Mouse (Mus musculus) forebrain, embryonic 10.5 days (tissue): Measurements from ENCODE around the gene Prr7. TPM values are rescaled to one million over a fixed set of nuclear protein-coding genes. Genes with fewer than 3 reads are reported as not detected.
A peak's percentile ranks its signal among the peaks of the same experiment; 100 is the strongest.

Experiments
- DNase-seq: peaks from one replicate; pipeline ENCODE4 v3.0.0-alpha.2; 2017; ENCODE audit warnings: low spot score; ENCODE audit errors: extremely low spot score
- H3K27ac ChIP-seq: fragments of 300-500 bp; sonication (generic); 2 replicates; pipeline ENCODE4 v1.5.1; 2016; ENCODE audit warnings: mild to moderate bottlenecking
- H3K27me3 ChIP-seq: fragments of 300-500 bp; sonication (generic); 2 replicates; pipeline ENCODE4 v1.6.1; 2016; ENCODE audit warnings: mild to moderate bottlenecking; ENCODE audit not compliant: poor library complexity, severe bottlenecking
- H3K36me3 ChIP-seq: fragments of 300-500 bp; sonication (generic); replicated peaks from 2 replicates; pipeline ENCODE4 v1.6.1; 2016; ENCODE audit warnings: mild to moderate bottlenecking, moderate library complexity
- H3K4me1 ChIP-seq: fragments of 300-500 bp; sonication (generic); 2 replicates; pipeline ENCODE4 v1.6.1; 2016
- H3K4me3 ChIP-seq: fragments of 300-500 bp; sonication (generic); 2 replicates; pipeline ENCODE4 v1.5.1; 2016; ENCODE audit warnings: mild to moderate bottlenecking, moderate library complexity
- H3K9me3 ChIP-seq: fragments of 300-500 bp; sonication (generic); 2 replicates; pipeline ENCODE4 v1.6.1; 2016; ENCODE audit warnings: mild to moderate bottlenecking, moderate library complexity
- WGBS: fragments of 180-500 bp; shearing (Covaris S2); methylation state at CpG from one replicate; pipeline ENCODE4 v1.1.7; 2016; 5-methylcytosine and 5-hydroxymethylcytosine counted together
- polyA plus RNA-seq: library from polyadenylated mRNA; unstranded; fragments of >200 nt; fragmentation: Nextera tagmentation; extraction: Ambion mirVana; gene quantifications from 2 replicates; pipeline ENCODE4 v1.2.1, GENCODE M21; 2016

The Prr7 gene
- polyA plus RNA-seq, 1 experiment from 2014 or later = 0.88 TPM

GRCm38 (mm10) chr13:55486916-55487577 lies 23.0 kb downstream of the Prr7 start:
- DNase-seq = peak; percentile 72

GRCm38 (mm10) chr13:55487578-55488498 lies 23.8 kb downstream of the Prr7 start, which contains the start of gene Dbn1:
Dbn1 (minus strand) TSS chr13:55488111.
- H3K4me3 ChIP-seq = peak within 1 kb of the TSS; percentile 98
- WGBS = under 1% methylated on average over 73 of the region's 83 CpGs
- peak within 1 kb of the TSS; percentile 100 for H3K27ac ChIP-seq
- peaks cover 7% of the 10 kb centered on the region; the same call in 1 of the 2 replicates for H3K27me3 ChIP-seq
- DNase-seq = peak; percentile 77
- no peaks in the 10 kb centered on the region for H3K9me3 ChIP-seq
- H3K4me1 ChIP-seq = peaks cover 68% of the 10 kb centered on the region
- H3K36me3 ChIP-seq = peaks cover 23% of the 10 kb centered on the region

More at GRCm38 (mm10) chr13:55486916-55487577, 23.0 kb downstream of the Prr7 start:
- H3K36me3 ChIP-seq = peaks cover 31% of the 10 kb centered on the region
- H3K4me1 ChIP-seq = peaks cover 74% of the 10 kb centered on the region
- no peaks in the 10 kb centered on the region for H3K9me3 ChIP-seq
- H3K27me3 ChIP-seq = peaks cover 3% of the 10 kb centered on the region; the same call in 1 of the 2 replicates
- peak overlapping the region; percentile 100 for H3K27ac ChIP-seq
- WGBS = 0% methylated on average over 29 of the region's 29 CpGs
- peak overlapping the region; percentile 98 for H3K4me3 ChIP-seq

- H3K9me3 ChIP-seq = no peaks in the 10 kb centered on the region
- H3K4me3 ChIP-seq = 0 out of 2 replicates have a peak overlapping the region, but pooled peaks have one; percentile 1
- WGBS = 19% methylated on average over 2 of the region's 2 CpGs
- no peak for DNase-seq
- H3K27me3 ChIP-seq = peaks cover 13% of the 10 kb centered on the region; the same call in 1 of the 2 replicates
- peaks cover 20% of the 10 kb centered on the region for H3K36me3 ChIP-seq
- peaks cover 42% of the 10 kb centered on the region for H3K4me1 ChIP-seq
- peak overlapping the region; percentile 66 for H3K27ac ChIP-seq
Measured at GRCm38 (mm10) chr13:55494257-55494656, 30.2 kb downstream of the Prr7 start.

- H3K4me1 ChIP-seq = peaks cover 42% of the 10 kb centered on the region
- no peaks in the 10 kb centered on the region for H3K9me3 ChIP-seq
- H3K4me3 ChIP-seq = peak overlapping the region; percentile 6; the same call in 1 of the 2 replicates
- WGBS = 25% methylated on average over 18 of the region's 18 CpGs
- no peak for DNase-seq
- H3K27ac ChIP-seq = peak overlapping the region; percentile 66
- H3K27me3 ChIP-seq = peaks cover 13% of the 10 kb centered on the region; the same call in 1 of the 2 replicates
- H3K36me3 ChIP-seq = peaks cover 24% of the 10 kb centered on the region
Measured at GRCm38 (mm10) chr13:55494883-55495621, 31.0 kb downstream of the Prr7 start.

GRCm38 (mm10) chr13:55495702-55496101 lies 31.6 kb downstream of the Prr7 start:
- Histone ChIP-seq H3K9me3 (no peaks in the 10 kb centered on the region), H3K4me1 (peaks cover 42% of the 10 kb centered on the region), H3K36me3 (peaks cover 31% of the 10 kb centered on the region), H3K27me3 (peaks cover 13% of the 10 kb centered on the region; the same call in 1 of the 2 replicates), H3K4me3 (no peak overlapping the region), H3K27ac (peak overlapping the region; percentile 59)
- 22% methylated on average over 4 of the region's 4 CpGs for WGBS
- peak; percentile 28 for DNase-seq

GRCm38 (mm10) chr13:55496661-55497060 lies 32.6 kb downstream of the Prr7 start:
- Histone ChIP-seq H3K27me3 (peaks cover 13% of the 10 kb centered on the region; the same call in 1 of the 2 replicates), H3K4me1 (peaks cover 37% of the 10 kb centered on the region), H3K9me3 (no peaks in the 10 kb centered on the region), H3K27ac (peak overlapping the region; percentile 59), H3K4me3 (no peak overlapping the region), H3K36me3 (peaks cover 40% of the 10 kb centered on the region)
- WGBS = 92% methylated on average over 6 of the region's 6 CpGs
- DNase-seq = no peak

- no peak overlapping the region for H3K4me3 ChIP-seq
- H3K27ac ChIP-seq = no peak overlapping the region
- 55% methylated on average over 11 of the region's 11 CpGs for WGBS
- peaks cover 36% of the 10 kb centered on the region for H3K4me1 ChIP-seq
- peaks cover 62% of the 10 kb centered on the region for H3K36me3 ChIP-seq
- DNase-seq = no peak
- peaks cover 6% of the 10 kb centered on the region; the same call in 1 of the 2 replicates for H3K27me3 ChIP-seq
- no peaks in the 10 kb centered on the region for H3K9me3 ChIP-seq
Measured at GRCm38 (mm10) chr13:55498906-55499305, 34.8 kb downstream of the Prr7 start.

GRCm38 (mm10) chr13:55500575-55500974 lies 36.5 kb downstream of the Prr7 start:
- no peaks in the 10 kb centered on the region for H3K9me3 ChIP-seq
- H3K27me3 ChIP-seq = no peaks in the 10 kb centered on the region
- H3K4me1 ChIP-seq = peaks cover 19% of the 10 kb centered on the region
- peaks cover 79% of the 10 kb centered on the region for H3K36me3 ChIP-seq
- DNase-seq = no peak
- WGBS = 87% methylated on average over 10 of the region's 10 CpGs
- H3K27ac ChIP-seq = no peak overlapping the region
- H3K4me3 ChIP-seq = no peak overlapping the region

- 92% methylated on average over 8 of the region's 8 CpGs for WGBS
- no peak for DNase-seq
- Histone ChIP-seq H3K27me3 (no peaks in the 10 kb centered on the region), H3K27ac (no peak overlapping the region), H3K36me3 (peaks cover 95% of the 10 kb centered on the region), H3K9me3 (no peaks in the 10 kb centered on the region), H3K4me1 (peaks cover 6% of the 10 kb centered on the region), H3K4me3 (no peak overlapping the region)
Measured at GRCm38 (mm10) chr13:55502405-55502804, 38.3 kb downstream of the Prr7 start.

GRCm38 (mm10) chr13:55504390-55504789 lies 40.3 kb downstream of the Prr7 start:
- Histone ChIP-seq H3K9me3 (no peaks in the 10 kb centered on the region), H3K4me3 (no peak overlapping the region), H3K27ac (no peak overlapping the region), H3K27me3 (no peaks in the 10 kb centered on the region), H3K4me1 (0 out of 2 replicates have a peak, but pooled peaks cover under 1% of the 10 kb centered on the region), H3K36me3 (peaks cover 97% of the 10 kb centered on the region)
- 87% methylated on average over 5 of the region's 5 CpGs for WGBS
- no peak for DNase-seq

GRCm38 (mm10) chr13:55505810-55506209 lies 41.7 kb downstream of the Prr7 start:
- Histone ChIP-seq H3K27ac (no peak overlapping the region), H3K4me3 (no peak overlapping the region), H3K27me3 (no peaks in the 10 kb centered on the region), H3K36me3 (peaks cover 98% of the 10 kb centered on the region), H3K9me3 (no peaks in the 10 kb centered on the region), H3K4me1 (peaks cover 15% of the 10 kb centered on the region)
- no peak for DNase-seq
- WGBS = 91% methylated on average over 9 of the region's 9 CpGs

- DNase-seq = no peak
- H3K4me1 ChIP-seq = peaks cover 24% of the 10 kb centered on the region
- peaks cover 92% of the 10 kb centered on the region for H3K36me3 ChIP-seq
- H3K9me3 ChIP-seq = no peaks in the 10 kb centered on the region
- no peak overlapping the region for H3K4me3 ChIP-seq
- no peaks in the 10 kb centered on the region for H3K27me3 ChIP-seq
- 94% methylated on average over 10 of the region's 10 CpGs for WGBS
- no peak overlapping the region for H3K27ac ChIP-seq
Measured at GRCm38 (mm10) chr13:55506697-55507096, 42.6 kb downstream of the Prr7 start.
